Mouse (Mus musculus) limb, embryonic 11.5 days (tissue): ENCODE data around the gene Mcee. TPM values are rescaled to one million over a fixed set of nuclear protein-coding genes. Genes with fewer than 3 reads are reported as not detected.
A peak's percentile ranks its signal among the peaks of the same experiment; 100 is the strongest.

Source experiments
- ATAC-seq: fragments of 200-750 bp; cut with Nextera tagmentation; 2 replicates; pipeline ENCODE4 v1.8.0; 2017; ENCODE audit warnings: low read depth; ENCODE audit not compliant: insufficient number of reproducible peaks, low FRiP score, low TSS enrichment
- DNase-seq: peaks from one replicate; pipeline ENCODE4 v3.0.0-alpha.2; 2015; ENCODE audit warnings: low spot score
- H3K27ac ChIP-seq: fragments of 300-500 bp; sonication (generic); replicated peaks from 2 replicates; pipeline ENCODE4 v1.5.1; 2014; ENCODE audit warnings: low read depth, mild to moderate bottlenecking, low read length
- H3K27me3 ChIP-seq: fragments of 300-500 bp; sonication (generic); 2 replicates; pipeline ENCODE4 v1.6.1; 2014; ENCODE audit warnings: mild to moderate bottlenecking, low read length, mixed read lengths; ENCODE audit not compliant: control insufficient read depth, insufficient read depth
- H3K36me3 ChIP-seq: fragments of 300-500 bp; sonication (generic); 2 replicates; pipeline ENCODE4 v1.6.1; 2014; ENCODE audit warnings: mild to moderate bottlenecking, low read length, moderate library complexity, mixed read lengths; ENCODE audit not compliant: control insufficient read depth, insufficient read depth
- H3K4me1 ChIP-seq: fragments of 300-500 bp; sonication (generic); 2 replicates; pipeline ENCODE4 v1.6.1; 2014; ENCODE audit warnings: low read length, mixed read lengths; ENCODE audit not compliant: control insufficient read depth, insufficient read depth
- H3K4me2 ChIP-seq: fragments of 300-500 bp; sonication (generic); 2 replicates; pipeline ENCODE4 v1.6.1; 2014; ENCODE audit warnings: low read depth, mild to moderate bottlenecking, moderate library complexity; ENCODE audit not compliant: severe bottlenecking
- H3K4me3 ChIP-seq: fragments of 300-500 bp; sonication (generic); 2 replicates; pipeline ENCODE4 v1.5.1; 2014; ENCODE audit warnings: low read depth, low read length
- H3K9ac ChIP-seq: fragments of 300-500 bp; sonication (generic); 2 replicates; pipeline ENCODE4 v1.6.1; 2014; ENCODE audit warnings: mild to moderate bottlenecking, low read length
- H3K9me3 ChIP-seq: fragments of 300-500 bp; sonication (generic); 2 replicates; pipeline ENCODE4 v1.6.1; 2016; ENCODE audit warnings: low read length; ENCODE audit not compliant: control insufficient read depth
- WGBS: fragments of 180-500 bp; shearing (Covaris S2); extraction: QIAGEN DNeasy Blood & Tissue Kit; methylation state at CpG from one replicate; pipeline ENCODE4 v1.1.7; 2014; 5-methylcytosine and 5-hydroxymethylcytosine counted together
- polyA plus RNA-seq: library from polyadenylated mRNA; unstranded; fragments of >200 nt; fragmentation: Nextera tagmentation; extraction: Ambion mirVana; gene quantifications from 2 replicates; pipeline ENCODE4 v1.2.1, GENCODE M21; 2014

Gene Mcee
- polyA plus RNA-seq, 1 experiment from 2014 or later: 50.1 TPM

- Histone ChIP-seq H3K9me3 (no peaks in the 10 kb centered on the region), H3K4me2 (no peak overlapping the region), H3K9ac (no peak overlapping the region), H3K4me3 (no peak overlapping the region), H3K4me1 (no peaks in the 10 kb centered on the region), H3K36me3 (peaks cover 9% of the 10 kb centered on the region; the same call in 1 of the 2 replicates), H3K27me3 (no peaks in the 10 kb centered on the region), H3K27ac (no peak overlapping the region)
- DNase-seq: no peak
- ATAC-seq: no peak
- 87% methylated on average over 20 of the region's 20 CpGs for WGBS
These were observed 32.3 kb upstream of the Mcee start for GRCm38 (mm10) chr7:64359943-64360585.

- H3K27me3 ChIP-seq: no peaks in the 10 kb centered on the region
- no peak overlapping the region for H3K4me3 ChIP-seq
- H3K9ac ChIP-seq: no peak overlapping the region
- peaks cover 9% of the 10 kb centered on the region; the same call in 1 of the 2 replicates for H3K36me3 ChIP-seq
- 78% methylated on average over 3 of the region's 3 CpGs for WGBS
- ATAC-seq (no peak), DNase-seq (no peak)
- no peak overlapping the region for H3K4me2 ChIP-seq
- no peaks in the 10 kb centered on the region for H3K9me3 ChIP-seq
- no peaks in the 10 kb centered on the region for H3K4me1 ChIP-seq
- no peak overlapping the region for H3K27ac ChIP-seq
These were observed 31.8 kb upstream of the Mcee start for GRCm38 (mm10) chr7:64360586-64360945.

- ATAC-seq: no peak
- Histone ChIP-seq H3K9ac (no peak overlapping the region), H3K27ac (no peak overlapping the region), H3K36me3 (peaks cover 8% of the 10 kb centered on the region; the same call in 1 of the 2 replicates), H3K9me3 (no peaks in the 10 kb centered on the region), H3K4me1 (no peaks in the 10 kb centered on the region), H3K4me2 (no peak overlapping the region), H3K4me3 (no peak overlapping the region), H3K27me3 (no peaks in the 10 kb centered on the region)
- no peak for DNase-seq
- WGBS: 95% methylated on average over 5 of the region's 5 CpGs
These were observed 26.5 kb upstream of the Mcee start for GRCm38 (mm10) chr7:64365863-64366262.

- Histone ChIP-seq H3K9ac (no peak overlapping the region), H3K27me3 (no peaks in the 10 kb centered on the region), H3K4me1 (no peaks in the 10 kb centered on the region), H3K4me2 (no peak overlapping the region), H3K4me3 (no peak overlapping the region), H3K36me3 (peaks cover 2% of the 10 kb centered on the region; the same call in 1 of the 2 replicates), H3K9me3 (no peaks in the 10 kb centered on the region), H3K27ac (no peak overlapping the region)
- ATAC-seq (no peak), DNase-seq (no peak)
- 90% methylated on average over 6 of the region's 6 CpGs for WGBS
These were observed 22.6 kb upstream of the Mcee start for GRCm38 (mm10) chr7:64369841-64370240.

- no peak for DNase-seq
- Histone ChIP-seq H3K4me1 (no peaks in the 10 kb centered on the region), H3K36me3 (peaks cover 8% of the 10 kb centered on the region; the same call in 1 of the 2 replicates), H3K4me2 (no peak overlapping the region), H3K27me3 (no peaks in the 10 kb centered on the region), H3K4me3 (no peak overlapping the region), H3K9me3 (no peaks in the 10 kb centered on the region), H3K27ac (no peak overlapping the region), H3K9ac (no peak overlapping the region)
- 92% methylated on average over 23 of the region's 23 CpGs for WGBS
- no peak for ATAC-seq
These were observed 20.2 kb upstream of the Mcee start for GRCm38 (mm10) chr7:64371940-64372878.

- no peak for ATAC-seq
- no peak for DNase-seq
These were observed 19.1 kb upstream of the Mcee start for GRCm38 (mm10) chr7:64373147-64373829.

GRCm38 (mm10) chr7:64373830-64374562 is 18.4 kb upstream of the Mcee start, which contains the start of gene Fan1:
Fan1 (minus strand) TSS chr7:64374095.
- Histone ChIP-seq H3K9me3 (no peaks in the 10 kb centered on the region), H3K27ac (peak within 1 kb of the TSS; percentile 92), H3K9ac (peak within 1 kb of the TSS; percentile 74), H3K4me3 (peak within 1 kb of the TSS; percentile 64), H3K36me3 (peaks cover 12% of the 10 kb centered on the region; the same call in 1 of the 2 replicates), H3K27me3 (no peaks in the 10 kb centered on the region), H3K4me2 (peak within 1 kb of the TSS; percentile 54), H3K4me1 (no peaks in the 10 kb centered on the region)
- WGBS: 6% methylated on average over 27 of the region's 27 CpGs
- peak; percentile 91 for DNase-seq
- peak; percentile 89 for ATAC-seq

More at GRCm38 (mm10) chr7:64373147-64373829, 19.1 kb upstream of the Mcee start:
- Histone ChIP-seq H3K27me3 (no peaks in the 10 kb centered on the region), H3K9me3 (no peaks in the 10 kb centered on the region), H3K4me2 (peak overlapping the region; percentile 54), H3K4me1 (no peaks in the 10 kb centered on the region), H3K9ac (peak overlapping the region; percentile 74), H3K36me3 (peaks cover 12% of the 10 kb centered on the region; the same call in 1 of the 2 replicates), H3K4me3 (peak overlapping the region; percentile 64), H3K27ac (peak overlapping the region; percentile 92)
- WGBS: 14% methylated on average over 18 of the region's 18 CpGs
